Mouse (Mus musculus) right cerebral cortex, postnatal 4 days (tissue): ENCODE results near the gene Pam.
"Not testable (repeated sequence)": the region's sequence is repeated elsewhere in the genome, so short reads cannot be mapped to it uniquely, and the experiment has no call there.

ENCODE experiments used
- DNase-seq: peaks from one replicate; pipeline ENCODE4 v3.0.0-alpha.2; 2022

The Pam gene

GRCm38 (mm10) chr1:97960681-97961080 is 134.8 kb downstream of the Pam start:
- DNase-seq: no peak

- DNase-seq: no peak
Observed at GRCm38 (mm10) chr1:97960124-97960523, 135.3 kb downstream of the Pam start.

GRCm38 (mm10) chr1:97958759-97959158 is 136.7 kb downstream of the Pam start:
- no peak for DNase-seq

- DNase-seq: not testable (repeated sequence)
Observed at GRCm38 (mm10) chr1:97949258-97949657, 146.2 kb downstream of the Pam start.

DNA sequence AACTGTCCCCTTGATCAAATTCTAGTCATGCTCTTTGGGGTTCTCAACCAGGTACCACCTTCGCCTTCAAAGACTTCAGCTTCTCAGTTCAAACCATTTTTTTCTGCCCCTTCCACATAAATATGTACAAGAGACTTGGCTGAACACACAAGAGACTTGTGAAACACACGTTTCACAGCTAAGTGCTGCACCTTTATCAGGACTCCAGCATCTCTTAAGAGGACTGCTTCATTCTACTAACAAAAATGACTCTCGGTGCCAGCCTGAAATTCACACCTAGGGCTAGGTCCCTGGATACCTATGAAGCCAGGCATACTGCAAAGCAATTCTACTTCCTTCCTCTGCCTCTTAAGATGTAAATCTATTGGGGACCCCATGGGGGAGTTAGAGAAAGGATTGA is 148.3 kb downstream of the Pam start:
- no peak for DNase-seq

GRCm38 (mm10) chr1:97943908-97944608 is 151.4 kb downstream of the Pam start:
- DNase-seq: no peak

DNA sequence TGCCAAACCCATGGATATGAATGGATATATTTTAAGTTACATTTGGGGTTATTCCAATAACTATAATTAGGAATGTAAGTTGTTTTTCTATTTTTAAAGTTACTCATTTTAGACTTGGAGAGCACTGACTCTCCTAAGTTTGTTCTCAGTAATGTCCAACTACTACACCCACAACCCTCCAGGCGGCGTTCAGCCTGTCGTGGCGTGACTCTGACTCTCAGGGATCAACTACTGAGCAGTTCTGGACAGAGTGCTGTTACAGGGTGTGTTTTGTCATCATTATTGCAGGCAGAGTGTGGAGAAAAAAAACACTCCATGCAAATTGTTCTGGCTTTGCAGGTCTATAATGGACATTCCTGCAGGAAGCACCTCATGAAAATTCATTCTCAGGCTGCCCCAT is 152.0 kb downstream of the Pam start:
- DNase-seq: no peak

- no peak for DNase-seq
Observed at GRCm38 (mm10) chr1:97942966-97943365, 152.5 kb downstream of the Pam start.

GRCm38 (mm10) chr1:97938586-97938985 is 156.9 kb downstream of the Pam start:
- DNase-seq: no peak

- no peak for DNase-seq
Observed at GRCm38 (mm10) chr1:97938053-97938452, 157.4 kb downstream of the Pam start.

DNA sequence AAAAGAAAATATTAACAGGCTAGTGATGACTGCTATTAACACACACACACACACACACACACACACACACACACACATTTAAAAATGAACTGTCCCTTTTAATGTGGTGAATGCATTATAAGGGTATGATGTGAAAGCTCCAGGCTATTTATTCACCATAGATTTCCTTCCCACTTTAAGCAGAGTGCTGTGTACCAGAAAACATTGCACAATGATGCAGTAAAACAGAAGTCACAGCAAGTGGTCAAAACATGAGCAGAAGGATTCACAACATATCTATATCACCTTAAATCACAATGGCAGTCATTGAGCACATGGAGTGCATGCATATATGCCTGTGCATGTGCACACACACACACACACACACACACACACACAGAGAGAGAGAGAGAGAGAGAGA is 160.5 kb downstream of the Pam start:
- DNase-seq: no peak

DNA sequence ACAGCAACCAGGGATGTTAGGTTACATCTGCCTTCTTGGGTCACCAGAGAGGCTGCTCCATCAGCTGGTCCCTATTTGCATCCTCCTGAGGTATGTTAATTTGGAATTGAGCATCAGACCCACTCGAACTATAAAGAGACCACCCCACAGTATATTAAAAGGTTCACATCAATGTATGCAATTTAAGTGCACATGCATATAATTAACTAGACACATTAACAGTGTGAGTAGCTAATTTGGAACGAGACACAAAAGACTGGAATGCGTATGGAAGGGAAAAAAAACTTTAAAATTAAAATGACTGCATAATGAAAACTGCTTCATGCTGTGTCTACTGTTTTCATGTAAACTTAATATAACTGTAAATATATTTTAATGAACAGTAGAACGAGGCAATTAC is 164.2 kb downstream of the Pam start:
- no peak for DNase-seq

DNA sequence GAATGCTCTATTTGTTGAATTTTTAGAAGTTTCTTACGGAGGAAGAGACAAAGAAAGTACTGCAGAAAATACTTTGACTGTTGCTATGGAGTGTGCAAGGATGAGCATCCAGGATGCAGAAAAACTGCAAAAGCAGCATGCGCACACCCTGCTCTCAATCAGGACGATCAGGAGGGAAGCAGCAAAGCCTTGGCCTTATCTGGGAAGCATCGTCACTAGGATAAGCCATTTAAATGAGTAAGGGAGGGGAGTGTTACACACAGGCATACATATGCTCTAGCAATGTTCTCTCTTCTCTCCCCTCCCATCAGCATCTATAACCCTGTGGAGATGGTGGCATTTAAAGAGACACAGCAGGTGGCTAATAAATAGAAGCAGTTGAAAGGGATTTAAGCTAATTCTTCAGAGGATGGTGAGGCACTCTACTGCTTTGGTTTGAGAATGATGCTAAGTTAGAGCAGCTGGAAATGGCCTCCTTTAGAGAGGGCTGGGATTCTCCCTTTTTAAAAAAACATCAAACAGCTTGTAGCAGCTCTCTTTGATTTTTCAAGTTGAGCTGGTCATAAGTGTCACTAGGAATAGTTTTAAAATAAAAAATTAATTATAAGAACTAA is 165.9 kb downstream of the Pam start:
- no peak for DNase-seq

GRCm38 (mm10) chr1:97926789-97927188 is 168.7 kb downstream of the Pam start:
- no peak for DNase-seq

DNA sequence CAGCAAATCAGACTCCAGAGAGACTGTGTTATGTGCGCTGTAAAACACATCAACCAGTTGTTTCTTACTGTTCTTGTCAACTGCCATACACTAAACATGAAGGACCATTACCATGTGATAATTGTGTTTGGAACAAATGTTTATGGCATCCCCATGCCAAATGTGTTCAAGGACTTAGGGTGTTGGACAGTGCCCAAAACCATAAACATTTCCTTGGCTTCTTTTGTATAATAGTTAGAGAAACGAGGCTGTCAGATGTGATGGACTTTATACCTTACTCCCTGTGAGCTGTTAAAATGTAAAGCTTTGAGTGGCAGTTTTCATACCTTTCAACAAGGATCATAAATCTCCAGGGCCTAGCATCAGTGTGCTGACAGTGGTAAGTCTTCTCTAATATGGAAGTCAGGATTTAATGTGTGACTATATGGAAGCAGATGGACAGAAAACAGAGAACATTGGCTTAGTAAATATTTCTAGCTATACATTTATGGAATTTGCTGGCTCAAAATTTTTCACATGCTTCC is 169.4 kb downstream of the Pam start:
- DNase-seq: no peak

DNA sequence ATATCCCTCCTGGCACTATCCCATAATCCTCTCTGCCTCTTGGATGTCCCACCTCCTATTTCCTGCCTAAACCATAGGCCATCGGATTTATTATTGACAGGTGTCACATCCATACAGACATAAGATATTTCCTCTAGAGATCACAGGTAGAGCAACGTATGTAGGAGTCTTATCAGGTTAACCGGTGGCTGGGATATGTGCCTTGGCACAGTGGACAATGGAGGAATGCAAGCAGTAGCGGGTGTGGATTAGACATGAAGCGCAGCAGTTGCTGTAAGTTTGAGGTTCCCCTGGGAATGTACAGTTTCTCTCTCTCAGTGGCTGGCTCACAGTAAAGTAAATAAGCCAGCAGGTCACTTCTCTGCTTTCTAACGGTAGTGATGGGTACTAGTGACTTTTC is 173.1 kb downstream of the Pam start:
- no peak for DNase-seq

DNA sequence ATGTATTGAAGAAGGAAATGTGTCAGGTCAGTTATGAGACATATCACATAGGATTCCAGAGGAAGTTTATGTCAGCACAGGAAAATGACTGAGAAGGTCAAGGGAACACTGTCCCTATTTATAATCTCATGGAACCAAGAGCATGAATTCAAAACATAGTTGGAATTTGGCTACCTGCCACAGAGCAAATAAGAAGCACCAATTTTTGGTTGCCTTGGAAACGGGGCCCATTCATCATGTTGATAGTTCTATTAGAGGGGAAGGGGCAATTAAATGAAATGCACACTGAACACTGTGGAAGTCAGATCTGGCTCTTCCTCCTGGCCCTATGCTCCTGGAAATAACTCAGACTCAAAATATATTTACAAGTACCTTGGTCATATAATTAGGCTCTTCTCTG is 173.6 kb downstream of the Pam start:
- DNase-seq: no peak

- no peak for DNase-seq
Observed at GRCm38 (mm10) chr1:97918495-97918894, 177.0 kb downstream of the Pam start.

DNA sequence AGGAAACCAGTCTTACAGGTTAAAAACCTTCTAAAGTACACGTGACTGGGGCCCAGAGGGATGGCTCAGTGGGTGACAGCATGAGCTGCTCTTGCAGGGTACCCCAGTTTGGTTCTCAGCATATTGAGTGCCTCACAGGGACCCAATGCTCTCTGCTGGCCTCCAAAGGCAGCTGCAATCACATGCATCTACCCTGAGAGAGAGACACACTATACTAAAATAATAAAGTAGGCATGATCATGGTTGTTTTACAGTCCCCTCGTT is 178.5 kb downstream of the Pam start:
- no peak for DNase-seq

DNA sequence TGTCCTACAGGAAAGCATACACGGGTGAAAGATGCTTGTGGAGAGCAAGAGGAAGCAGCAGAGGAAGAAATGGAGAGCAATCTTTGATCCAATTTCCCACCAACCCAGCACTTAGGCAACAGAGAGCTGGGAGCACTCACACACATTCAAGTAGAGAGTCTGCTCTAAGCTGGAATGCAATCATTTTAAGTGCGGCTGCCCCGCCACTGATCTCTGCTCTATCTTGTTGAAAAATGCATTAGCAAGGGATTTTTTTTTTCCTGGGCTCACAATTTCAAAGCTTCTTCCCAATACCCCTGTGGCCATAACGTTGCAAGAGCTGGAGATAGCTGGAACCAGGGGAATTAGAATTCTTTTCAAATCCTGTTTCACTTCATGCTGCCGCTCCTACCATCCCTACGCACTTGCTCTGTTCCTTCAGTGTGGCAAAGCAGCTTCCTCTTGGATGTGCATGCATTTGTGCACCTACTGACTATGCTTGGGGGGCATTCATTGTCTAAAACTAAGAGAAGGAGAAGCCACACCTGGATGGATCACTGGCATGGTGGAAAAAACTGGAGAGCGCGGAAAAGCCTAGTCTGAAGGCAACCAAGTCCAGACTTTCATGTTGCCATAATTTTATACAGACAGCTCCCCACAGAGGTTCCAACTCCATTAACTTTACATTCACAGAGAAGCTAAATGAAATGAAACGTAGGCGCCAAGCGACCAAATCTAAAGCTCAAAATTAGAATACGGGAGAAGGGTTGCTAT is 179.1 kb downstream of the Pam start:
- DNase-seq: no peak

GRCm38 (mm10) chr1:97915726-97916125 is 179.7 kb downstream of the Pam start:
- DNase-seq: no peak

- DNase-seq: no peak
Observed at GRCm38 (mm10) chr1:97910874-97911273, 184.6 kb downstream of the Pam start.

DNA sequence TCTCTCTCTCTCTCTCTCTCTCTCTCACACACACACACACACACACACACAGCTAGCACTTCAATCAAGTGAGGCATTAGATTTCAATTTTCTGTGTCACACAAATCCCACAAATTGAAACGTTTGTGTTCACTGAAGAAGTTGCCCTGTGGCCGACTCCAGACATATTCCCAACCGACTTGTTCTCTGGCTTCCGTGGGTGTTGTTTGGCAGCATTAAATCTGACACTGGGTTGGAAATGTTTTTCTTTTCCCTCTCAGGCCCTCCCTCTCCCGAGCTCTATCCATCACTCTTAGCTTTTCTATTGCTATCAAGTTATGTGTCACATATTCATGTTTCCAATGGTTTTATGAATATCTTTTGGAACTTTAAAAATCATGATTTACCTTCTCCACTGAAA is 185.9 kb downstream of the Pam start:
- no peak for DNase-seq

GRCm38 (mm10) chr1:97908736-97909135 is 186.7 kb downstream of the Pam start:
- no peak for DNase-seq
